Comparison of ENCODE assay signal across 22 mouse cellular contexts in the genomic region with DNA sequence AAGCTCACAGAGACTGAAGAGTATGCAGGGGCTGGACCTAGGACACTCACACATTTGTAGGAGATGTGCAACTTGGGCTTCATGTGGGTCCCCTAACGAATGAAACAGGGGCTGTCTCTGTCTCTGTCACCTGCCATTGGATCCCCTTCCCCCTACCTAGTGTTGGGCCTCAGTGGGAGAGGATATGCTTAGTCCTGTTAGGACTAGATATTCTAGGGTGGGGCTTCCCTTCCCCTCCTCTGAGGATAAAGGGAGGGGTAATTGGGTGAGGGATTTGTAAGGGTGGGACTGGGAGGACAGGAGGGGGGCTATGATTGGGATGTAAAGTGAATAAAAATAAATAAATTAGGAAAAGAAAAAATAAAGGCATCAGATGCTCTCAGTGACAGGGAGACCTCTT. TPM values are rescaled to one million over a fixed set of nuclear protein-coding genes. Genes with fewer than 3 reads are reported as not detected.
"Had no signal": no experiment of that assay in that cellular context is flagged by ENCODE, and none has a peak within 500 bp of the region (broad histone marks: within the 10 kb centered on the region; RNA-seq: fewer than 3 reads in every experiment).

No protein-coding gene starts in this region.

- H3K4me1 ChIP-seq: kidney, embryonic 15.5 days; megakaryocyte, embryonic 14.5 days; midbrain, embryonic 13.5 days had no signal

- H3K27me3 ChIP-seq: intestine, embryonic 15.5 days; kidney, embryonic 15.5 days; midbrain, embryonic 13.5 days; neural tube, embryonic 13.5 days had no signal

- H3K4me3 ChIP-seq: intestine, embryonic 15.5 days; kidney, embryonic 15.5 days; left cerebral cortex, adult 2 months; megakaryocyte, embryonic 14.5 days; midbrain, embryonic 10.5 days; midbrain, embryonic 13.5 days; myocyte; neural tube, embryonic 13.5 days had no signal

- H3K36me3 ChIP-seq: intestine, embryonic 15.5 days; kidney, embryonic 15.5 days; midbrain, embryonic 10.5 days; midbrain, embryonic 13.5 days; neural tube, embryonic 13.5 days had no signal

- H3K4me2 ChIP-seq: intestine, embryonic 15.5 days; kidney, embryonic 15.5 days; lung, embryonic 14.5 days; midbrain, embryonic 13.5 days; neural tube, embryonic 13.5 days had no signal

- DNase-seq: kidney, adult 11 months; kidney, adult 8-10 months; kidney, postnatal 10 days; kidney, postnatal 36 days; layer of hippocampus, postnatal 36 days; lung, embryonic 14.5 days; lung, postnatal 36 days; thymus, adult 18-20 months; thymus, postnatal 36 days had no signal

- H3K9ac ChIP-seq: intestine, embryonic 15.5 days; kidney, embryonic 15.5 days; lung, embryonic 14.5 days; midbrain, embryonic 13.5 days; neural tube, embryonic 13.5 days had no signal

- H3K27ac ChIP-seq: intestine, embryonic 15.5 days; kidney, embryonic 15.5 days; left cerebral cortex, adult 2 months; midbrain, embryonic 10.5 days; midbrain, embryonic 13.5 days; neural tube, embryonic 13.5 days had no signal

- H3K9me3 ChIP-seq: intestine, embryonic 15.5 days; kidney, embryonic 15.5 days; midbrain, embryonic 10.5 days; midbrain, embryonic 13.5 days; neural tube, embryonic 13.5 days had no signal

- ATAC-seq: intestine, embryonic 15.5 days; lung, postnatal 0 days; midbrain, embryonic 13.5 days; midbrain, embryonic 16.5 days had no signal

RNA-seq across cellular contexts. Expression of a gene that starts 29.2 kb away (rescaled TPM):
- polyA plus RNA-seq: midbrain, embryonic 16.5 days had no signal

RNA-seq across cellular contexts. Expression of a gene that starts 45.4 kb away (rescaled TPM):
- polyA plus RNA-seq: myocyte had no signal

RNA-seq across cellular contexts. Expression of a gene that starts 45.6 kb away (rescaled TPM):
- polyA plus RNA-seq: limb, embryonic 11.5 days; lung, embryonic 14.5 days; midbrain, embryonic 10.5 days; midbrain, embryonic 13.5 days; myocyte; spleen, adult 2 months; urinary bladder, adult 2 months had no signal
